Mouse (Mus musculus) embryo, embryonic 11 days (tissue): ENCODE measurements around the gene Primpol.
A peak's percentile ranks its signal among the peaks of the same experiment; 100 is the strongest.
"Not testable (repeated sequence)": the region's sequence is repeated elsewhere in the genome, so short reads cannot be mapped to it uniquely, and the experiment has no call there.

Experiments
- DNase-seq: peaks from one replicate; pipeline ENCODE4 v3.0.0-alpha.2; 2015

Primpol gene

DNA sequence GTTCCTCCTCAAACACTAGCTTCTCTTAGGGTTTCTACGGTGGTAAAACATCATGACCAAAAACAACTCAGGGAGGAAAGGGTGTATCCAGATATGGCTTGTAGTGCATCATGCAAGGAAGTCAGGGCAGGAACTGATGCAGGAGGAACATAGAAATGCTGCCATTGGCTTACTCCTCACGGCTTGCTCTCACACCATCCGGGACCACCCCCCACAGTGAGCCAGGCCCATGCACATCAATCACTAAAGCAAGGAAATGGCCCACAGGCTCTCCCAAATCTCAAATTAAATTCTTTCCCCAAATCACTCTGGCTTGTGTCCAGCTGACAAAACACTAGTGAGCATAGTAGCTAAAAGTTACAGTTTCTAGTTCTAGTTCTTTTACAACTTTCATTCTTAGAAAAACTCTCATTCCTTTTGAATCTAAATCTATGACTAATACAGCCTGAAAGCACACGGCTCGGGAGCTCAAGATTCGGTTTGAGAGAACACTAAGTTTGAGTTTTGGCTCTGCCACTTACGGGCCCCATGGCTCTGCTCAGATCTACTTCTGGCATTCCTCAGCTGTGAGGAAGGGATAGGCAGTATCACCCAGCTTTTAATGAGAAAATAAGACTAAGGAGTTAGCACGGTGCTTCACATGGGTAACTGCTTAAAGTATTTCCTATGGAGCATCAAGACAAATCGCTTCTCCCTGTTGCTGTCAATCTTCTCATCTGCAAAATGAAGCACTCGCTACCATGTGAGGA is 15.9 kb downstream of the Primpol start:
- peak; percentile 40 for DNase-seq

DNA sequence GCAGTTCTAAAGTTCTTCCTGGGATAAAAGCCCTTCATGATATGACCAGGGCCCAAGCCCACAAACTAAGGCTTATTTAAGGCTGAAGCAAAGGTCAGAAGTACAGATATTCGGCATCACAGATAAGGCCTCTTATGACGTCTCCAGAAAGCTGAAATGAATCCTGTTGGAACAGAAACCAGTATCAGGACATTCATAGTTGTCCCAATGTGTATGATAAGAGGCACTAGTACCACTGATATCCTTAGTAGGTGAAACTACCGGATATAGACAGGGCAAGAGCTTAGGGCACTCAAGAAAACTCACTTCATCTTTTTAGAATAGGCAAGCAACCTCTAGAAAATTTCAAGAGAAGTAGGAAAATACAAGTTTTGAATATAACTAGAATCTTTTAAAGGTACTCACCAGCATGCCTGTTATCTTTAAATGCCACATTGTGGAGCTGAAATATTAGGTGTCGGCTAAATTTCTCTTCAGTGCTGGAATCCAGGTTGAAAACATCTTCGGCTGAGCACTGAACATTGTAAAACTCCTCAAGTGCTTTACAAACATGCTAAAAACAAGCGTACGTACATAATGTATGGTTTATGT is 17.6 kb downstream of the Primpol start:
- DNase-seq: no peak

DNA sequence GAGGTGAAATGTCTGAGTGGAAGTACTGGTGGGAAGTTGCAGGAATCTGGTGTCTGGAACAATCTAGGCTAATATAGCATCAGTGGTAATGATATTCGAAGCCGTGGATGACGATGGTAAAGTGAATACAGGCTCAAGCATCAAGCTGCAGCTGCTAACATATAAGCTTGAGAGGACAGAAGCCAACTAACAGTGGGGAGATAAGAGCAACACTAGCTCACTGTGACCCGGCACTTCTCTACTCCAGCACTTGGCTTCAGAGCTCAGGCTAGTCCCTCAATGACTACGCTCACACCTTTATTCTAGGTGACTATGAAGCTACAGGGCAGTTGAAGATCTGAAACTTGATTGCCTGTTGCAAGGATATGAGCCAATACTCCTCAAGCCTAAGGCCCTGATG is 18.3 kb downstream of the Primpol start:
- no peak for DNase-seq

DNA sequence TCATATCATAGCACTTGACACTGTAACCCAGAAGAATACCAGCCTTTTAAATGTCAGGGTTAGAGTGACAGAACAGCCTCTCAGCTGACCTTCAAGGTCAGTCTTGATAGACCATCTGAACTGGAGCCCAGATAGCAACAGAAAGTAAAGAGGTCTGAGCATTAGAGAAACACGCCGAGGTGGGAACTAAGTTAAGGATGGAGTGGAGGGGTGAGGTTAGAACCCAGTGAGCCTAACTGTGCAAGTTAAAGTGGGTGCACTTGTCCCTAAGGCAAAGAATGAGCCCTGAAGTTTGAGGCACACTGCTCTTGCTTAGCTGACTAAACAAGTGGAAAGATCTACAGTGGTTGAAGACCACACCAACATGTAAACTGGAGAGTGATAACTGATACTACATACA is 18.9 kb downstream of the Primpol start:
- DNase-seq: no peak

DNA sequence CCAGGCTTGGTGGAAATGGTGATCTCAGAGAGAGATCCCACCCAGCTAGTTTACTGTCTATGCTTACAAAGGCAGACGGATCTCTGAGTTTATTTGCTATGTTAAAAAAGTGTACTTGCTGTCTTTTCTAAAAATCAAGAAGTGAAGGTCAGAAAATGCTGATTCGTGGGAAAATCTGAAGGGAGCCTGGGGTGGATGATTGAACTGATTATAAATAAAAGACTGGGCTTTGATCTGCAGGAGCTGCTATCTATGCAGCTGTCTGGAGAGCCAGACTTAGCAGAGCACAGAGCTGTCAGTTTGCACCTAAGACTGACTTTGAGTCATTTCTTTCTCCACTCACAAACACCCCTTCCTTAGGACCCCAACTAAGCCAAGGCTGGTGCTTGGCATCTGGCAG is 19.6 kb downstream of the Primpol start:
- no peak for DNase-seq

DNA sequence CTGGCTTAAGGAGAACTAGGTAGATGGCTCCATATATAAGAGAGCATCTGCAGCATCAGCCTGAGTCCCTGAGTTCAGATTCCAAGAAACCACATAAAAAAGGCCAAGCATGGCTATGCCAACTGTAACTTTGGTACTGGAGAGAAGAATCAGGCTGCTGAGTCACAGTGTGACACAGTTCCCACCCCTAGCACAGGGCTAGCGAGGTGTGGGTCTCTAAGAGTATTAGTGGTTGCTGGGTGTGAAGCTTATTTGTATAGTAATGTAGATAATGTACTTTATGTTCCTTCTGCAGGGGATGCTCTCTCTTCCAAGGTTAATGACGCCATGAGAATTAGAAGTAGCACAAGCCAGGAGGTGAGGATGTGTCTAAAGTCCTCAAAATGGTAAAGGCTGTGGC is 20.5 kb downstream of the Primpol start:
- DNase-seq: no peak

DNA sequence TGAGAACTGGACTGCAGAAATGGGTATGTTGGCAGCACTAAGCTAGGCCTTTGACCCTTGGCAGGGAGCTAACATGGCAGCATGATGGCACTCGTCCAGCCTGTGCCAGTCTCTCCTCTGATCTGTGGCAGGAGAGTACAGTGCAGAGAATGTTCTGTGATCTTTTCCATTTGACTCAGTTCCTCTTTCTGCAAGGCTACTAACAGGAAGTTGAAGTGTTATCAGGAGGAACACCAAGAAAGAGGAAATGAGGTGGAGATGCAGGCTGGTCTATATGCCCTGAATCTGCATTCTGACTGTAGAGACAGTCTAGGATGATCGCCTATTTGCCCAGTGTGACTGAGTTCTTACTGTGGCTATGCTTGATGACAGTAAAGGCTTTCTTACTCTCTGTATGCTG is 21.4 kb downstream of the Primpol start:
- no peak for DNase-seq

DNA sequence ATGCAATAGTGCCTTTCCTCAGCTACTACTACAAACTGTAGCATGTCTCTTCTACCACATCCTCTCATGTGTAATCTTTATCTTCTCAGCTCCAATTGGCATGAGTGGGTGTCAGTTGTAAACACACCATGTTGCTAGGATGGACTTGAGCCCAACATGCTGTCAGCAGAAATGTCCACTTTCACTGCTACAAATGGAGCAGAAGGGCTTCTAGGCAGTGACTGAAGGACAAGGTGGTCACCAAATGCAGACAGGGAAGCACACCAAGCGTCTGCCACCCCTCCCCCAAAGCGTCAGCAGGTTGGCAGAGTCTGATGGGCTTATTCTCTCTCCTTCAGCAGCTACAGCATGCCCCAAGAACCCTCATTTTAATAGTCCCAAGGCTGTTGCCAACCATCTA is 23.2 kb downstream of the Primpol start:
- DNase-seq: no peak

DNA sequence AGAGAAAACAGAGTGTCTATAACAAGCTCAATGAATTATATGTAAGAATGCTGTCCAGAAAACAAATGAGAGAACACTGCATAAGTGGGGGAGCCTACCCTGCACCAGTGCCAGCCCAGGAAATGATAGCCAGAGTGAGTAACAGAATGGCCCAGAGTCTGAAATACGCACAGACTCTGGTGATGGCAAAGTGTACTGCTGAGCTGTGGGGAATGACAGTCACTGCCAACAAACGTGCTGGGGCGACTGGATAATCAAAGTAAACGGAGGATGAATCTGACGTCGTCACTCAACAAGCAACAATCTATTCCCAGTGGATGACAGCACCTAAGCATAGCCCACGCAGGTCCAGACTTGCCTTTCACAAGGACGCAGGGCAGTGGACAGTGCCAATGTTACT is 23.9 kb downstream of the Primpol start:
- DNase-seq: no peak

DNA sequence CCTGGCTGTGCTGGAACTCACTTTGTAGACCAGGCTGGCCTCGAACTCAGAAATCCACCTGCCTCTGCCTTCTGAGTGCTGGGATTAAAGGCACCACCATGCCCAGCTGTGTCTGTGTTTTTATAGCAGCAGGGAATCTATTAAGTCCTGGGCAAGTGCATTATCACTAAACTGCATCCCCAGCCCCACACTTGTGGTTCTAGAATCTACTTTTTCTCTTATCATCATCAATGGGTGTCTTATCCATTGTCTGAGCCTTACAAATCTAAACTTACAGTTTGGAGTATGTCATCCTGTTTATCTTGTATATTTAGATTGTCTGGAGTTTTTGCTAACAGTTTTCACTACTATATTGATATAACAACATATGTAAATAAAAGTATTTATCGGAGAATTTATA is 28.3 kb downstream of the Primpol start:
- DNase-seq: no peak

DNA sequence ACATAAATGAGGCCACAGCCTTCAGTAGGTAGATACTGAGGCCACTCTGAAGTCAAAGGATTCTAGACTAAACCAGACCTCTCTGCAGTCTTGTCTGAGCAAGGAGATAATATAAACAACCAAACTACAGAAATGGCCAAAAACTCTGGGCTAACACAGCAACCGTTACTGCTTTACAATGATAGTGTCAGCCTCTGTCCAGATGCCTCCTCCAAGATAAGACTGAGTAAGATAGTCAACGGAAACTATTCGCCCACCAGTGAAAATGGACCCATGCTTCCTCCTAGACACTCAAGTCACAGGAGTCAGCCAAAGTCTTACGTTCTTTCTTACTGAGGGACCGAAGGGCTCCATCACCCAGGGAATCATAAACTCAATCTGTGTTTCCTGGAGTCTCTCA is 29.1 kb downstream of the Primpol start:
- no peak for DNase-seq

DNA sequence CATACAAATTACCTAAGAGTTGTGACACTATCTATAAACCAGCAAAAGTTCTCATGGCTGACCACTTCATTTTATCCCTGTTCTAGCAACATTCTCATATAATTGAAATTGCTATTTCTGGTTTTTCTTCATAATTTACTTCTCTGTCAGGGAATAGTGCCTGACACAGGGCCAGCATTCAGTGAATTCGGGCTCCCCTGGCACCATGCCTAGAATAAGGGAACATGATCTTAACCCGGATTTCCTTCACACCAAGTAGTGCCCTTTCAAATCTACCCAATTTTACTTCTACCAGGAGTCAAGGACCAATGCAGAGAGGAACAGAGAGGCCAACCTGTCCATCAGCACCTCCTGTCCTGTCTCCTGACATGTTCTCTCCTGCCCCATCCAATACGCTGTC is 31.4 kb downstream of the Primpol start:
- no peak for DNase-seq

DNA sequence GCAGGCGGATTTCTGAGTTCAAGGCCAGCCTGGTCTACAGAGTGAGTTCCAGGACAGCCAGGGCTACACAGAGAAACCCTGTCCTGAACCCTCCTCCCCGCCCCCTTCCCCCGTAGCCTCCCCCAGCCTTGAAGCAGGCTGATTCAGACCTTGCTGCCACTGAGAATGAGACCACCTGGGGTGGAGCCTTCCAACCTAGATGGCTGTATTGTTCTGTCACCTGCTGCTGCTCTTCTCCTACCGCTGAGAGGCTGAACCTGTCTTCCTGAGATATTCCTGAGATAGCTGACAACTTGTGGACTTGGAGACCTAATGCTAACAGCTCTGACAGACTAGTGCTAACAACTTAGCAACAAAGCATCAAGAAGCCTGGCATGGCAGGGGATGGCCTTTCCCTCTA is 32.7 kb downstream of the Primpol start:
- not testable (repeated sequence) for DNase-seq

DNA sequence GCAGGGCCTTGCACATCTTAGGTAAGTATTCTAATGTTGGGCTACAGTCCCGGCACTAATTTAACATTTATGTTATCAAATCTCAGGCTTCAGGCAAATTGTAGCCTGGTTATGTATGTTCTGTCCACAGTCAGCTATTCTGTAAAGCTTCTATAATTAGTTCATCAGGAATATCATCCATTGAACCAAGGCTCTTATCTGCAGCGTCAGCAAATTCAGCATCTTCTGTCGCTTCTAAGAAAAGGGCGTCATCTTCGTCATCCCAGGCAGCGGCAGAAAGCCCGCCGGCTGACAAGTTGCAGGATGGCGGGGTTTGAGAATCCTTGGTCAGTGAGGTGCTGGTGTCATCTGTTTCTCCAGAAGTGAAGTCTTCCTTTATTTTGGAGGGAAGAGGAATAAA is 38.2 kb downstream of the Primpol start:
- no peak for DNase-seq

DNA sequence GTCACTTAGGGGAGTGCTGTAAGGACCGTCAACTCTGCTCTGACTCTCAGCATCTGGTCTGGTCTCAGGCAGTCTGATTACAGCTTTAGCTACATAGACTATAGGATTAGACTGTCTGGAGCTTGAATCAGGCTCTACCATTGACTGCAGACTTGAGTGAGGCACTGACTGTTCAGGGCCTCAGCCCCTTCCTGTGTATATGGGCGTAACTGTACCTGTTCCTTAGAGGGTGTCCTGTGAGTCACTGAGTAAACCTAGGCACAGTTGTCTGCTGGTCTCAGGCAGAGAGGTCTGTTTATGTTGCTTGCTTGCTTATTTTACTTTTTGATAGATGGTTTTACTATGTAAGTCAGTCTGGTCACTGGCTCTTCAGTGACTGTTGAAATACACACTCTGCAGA is 43.0 kb downstream of the Primpol start:
- DNase-seq: no peak

DNA sequence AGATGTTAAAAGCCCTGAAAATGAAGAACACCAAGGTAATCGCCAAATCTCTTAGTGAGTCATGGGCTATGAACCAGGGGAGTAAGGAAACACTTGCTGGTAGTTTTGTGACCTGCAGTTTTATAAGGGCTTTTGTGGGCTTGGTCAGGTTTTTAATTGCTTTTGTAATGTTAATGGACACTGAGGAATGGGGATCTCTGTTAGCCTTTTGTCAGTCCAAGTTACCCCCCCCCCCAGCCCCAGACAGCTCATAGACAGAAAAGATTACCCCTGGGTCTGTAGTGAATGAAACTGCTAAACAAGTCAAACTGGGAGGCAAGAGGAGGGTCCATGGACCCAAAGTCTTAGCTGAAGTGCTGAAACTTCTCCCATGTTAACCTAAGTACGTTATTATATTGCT is 43.6 kb downstream of the Primpol start:
- DNase-seq: no peak

DNA sequence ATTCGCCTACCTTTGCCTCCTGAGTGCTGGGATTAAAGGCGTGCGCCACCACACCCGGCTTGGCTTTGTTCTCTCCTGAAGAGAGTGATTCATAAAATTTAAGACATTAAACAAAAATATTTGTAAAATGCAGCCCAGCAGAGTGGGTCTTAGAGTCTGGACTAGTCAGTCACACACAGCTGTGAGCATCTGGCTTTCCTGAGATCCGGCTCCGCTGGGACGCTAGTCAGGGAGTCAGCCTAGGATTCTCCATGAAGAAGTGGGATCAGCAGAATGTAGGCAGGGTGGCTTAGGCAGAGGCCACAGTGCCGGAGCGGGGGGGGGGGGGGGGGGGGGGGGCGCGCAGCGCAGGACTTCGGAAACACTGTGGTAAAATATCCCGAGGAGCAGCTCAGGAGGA is 46.3 kb downstream of the Primpol start:
- DNase-seq: no peak

DNA sequence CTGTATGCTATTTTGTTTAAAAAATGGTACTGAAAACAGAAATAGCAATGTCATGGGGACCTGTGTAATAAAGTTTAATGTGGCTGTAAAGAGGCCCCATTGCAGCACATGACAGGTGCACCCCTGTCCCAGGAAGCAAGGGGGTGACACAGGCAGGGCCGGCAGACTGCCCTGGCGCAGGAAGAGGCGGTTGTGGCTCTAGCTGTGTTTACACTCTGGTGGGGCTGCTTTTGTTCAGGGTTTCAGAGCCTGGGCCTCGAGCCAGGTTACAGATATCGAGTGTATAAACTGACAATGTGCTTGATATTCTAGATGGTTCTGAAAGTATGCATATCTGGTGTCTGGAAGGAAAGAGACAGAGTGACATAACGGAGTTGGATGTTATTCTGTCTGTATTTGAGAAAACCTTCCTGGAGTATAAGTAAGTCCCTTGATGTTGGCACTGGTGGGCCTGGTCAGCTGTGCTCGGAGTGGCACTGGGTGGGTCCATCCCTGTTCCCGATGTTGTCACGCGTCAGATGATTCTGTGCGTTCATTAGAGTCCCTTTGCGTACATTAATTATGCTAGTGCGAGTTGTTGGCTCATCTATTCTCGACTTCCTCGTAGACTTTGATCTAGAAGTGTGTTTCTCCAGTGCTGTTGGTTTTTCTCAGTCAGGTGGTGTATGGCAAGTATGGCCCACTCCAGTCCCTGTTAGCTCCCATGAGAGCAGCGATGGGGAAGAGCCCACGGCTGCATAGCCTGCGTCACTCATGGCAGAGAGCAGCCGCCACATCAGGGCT is 47.2 kb downstream of the Primpol start:
- no peak for DNase-seq

DNA sequence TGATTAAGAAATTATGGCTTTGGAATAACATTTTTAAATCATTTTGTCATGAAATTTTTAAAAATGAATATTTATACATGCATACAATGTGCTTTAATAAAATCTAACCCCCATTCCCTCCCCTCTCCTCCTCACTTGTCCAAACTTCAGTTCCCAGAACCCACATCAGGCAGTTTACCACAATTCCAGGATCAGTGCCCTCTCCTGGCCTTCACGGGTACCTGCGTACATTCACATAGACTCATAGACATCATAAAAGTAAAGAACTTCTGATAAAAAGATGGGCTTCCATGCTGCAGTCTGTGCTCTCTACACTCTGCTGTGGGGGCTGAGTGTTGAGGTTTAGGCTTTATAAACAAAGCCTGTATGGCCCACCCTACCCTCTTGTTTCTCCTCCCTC is 48.1 kb downstream of the Primpol start:
- peak; percentile 9 for DNase-seq

DNA sequence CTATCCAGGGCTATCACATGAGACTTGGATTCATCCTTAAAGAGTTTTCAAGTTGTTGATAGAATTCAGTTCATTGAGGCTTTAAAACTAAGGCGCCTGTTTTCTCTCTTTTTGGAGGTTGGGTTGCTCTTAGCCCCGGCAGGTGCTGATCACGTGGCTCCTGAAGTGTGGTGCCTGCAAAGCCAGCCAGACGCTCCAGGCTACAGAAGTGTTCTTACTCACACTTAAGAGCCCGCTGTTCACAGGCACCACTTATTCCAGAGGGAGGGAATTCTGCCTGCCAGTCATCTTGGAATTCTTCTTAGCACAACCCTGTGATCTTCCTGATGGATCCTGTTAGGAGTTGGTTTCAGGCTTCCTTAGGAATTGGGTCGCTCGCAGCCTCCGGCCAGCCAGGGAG is 49.1 kb downstream of the Primpol start:
- DNase-seq: no peak

DNA sequence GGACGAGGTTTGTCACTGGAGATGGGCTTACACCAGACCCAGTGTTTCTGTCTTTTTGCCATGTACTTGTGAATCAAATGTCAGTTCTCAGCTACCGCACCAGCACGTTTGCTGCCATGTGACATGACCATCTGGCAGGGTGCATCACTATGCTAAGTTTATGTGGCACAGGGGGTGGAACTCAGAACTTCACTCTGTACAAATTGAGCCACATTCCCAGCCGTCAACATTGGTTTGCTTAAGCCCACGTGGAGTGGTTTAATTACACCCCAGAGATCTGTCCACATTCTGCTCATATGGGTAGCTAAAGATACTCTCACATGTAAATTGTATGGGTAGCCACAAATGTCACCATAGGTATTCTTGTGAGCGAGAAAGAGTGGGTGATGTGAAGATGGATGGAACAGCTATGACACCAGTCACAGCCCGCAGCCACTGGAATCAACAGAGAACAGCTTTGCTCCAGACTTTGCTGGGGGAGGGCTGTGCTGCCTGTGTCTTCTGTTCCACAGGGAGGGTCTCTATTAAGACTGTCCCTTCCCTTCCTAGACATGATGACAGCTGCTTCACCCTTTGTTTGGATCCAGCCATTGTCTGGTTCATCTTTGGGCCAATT is 50.0 kb downstream of the Primpol start:
- no peak for DNase-seq

DNA sequence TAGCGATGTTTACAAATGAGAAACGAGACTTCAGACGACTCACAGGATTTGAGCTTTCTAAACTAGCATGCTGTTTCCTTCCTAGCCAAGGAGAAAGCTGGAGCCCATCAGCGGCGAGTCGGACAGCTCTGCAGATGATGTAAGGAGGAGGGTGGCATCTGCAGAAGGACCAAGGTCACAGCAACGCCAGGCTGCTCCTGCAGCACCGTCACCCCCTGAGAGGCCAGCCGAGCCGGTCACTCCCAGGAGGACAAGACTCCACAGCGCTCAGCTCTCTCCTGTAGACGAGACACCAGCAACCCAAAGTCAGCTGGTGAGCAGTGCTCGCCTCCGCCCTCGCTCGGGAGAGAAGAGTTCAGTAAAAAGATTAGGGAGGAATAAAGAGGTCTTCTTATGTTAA is 54.7 kb downstream of the Primpol start:
- no peak for DNase-seq

DNA sequence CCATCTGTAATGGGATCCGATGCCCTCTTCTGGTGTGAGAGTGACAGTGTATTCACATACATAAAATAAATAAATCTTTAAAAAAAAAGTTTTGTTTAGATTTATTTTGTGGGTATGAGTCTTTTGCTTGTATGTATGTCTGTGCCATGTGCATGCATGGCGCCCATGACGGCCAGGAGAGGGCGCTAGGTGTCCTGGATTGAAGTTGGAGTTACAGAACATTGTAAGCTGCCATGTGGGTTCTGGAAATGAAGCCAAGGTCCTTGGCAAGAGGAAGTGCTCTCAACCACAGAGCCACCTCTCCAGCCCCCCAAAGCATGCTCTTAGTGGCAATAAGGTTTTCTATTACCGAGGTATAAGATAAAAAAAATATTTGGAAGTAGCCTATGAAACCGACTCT is 57.6 kb downstream of the Primpol start:
- DNase-seq: peak; percentile 32

DNA sequence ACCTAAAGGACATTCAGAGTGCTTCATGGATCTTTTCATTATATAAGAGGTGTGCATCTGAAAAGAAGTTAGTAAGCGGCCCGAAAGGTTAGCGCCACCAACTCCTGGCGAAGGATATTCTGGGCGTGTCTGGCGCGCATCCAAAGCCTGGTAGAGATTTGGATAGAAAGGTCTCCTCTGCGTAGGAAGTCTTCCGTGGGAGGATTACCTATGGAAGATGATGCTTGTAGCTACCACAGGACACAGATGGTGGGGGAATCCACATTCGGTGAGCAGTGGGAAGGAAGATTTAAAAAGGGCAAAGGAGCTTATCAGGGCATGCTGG is 64.6 kb downstream of the Primpol start:
- no peak for DNase-seq
